Mouse (Mus musculus) embryonic facial prominence, embryonic 11.5 days (tissue): Measurements from ENCODE around the gene 4930579F01Rik. TPM values are rescaled to one million over a fixed set of nuclear protein-coding genes. Genes with fewer than 3 reads are reported as not detected.

ENCODE experiments used
- polyA plus RNA-seq: library from polyadenylated mRNA; unstranded; fragments of >200 nt; fragmentation: Nextera tagmentation; extraction: Ambion mirVana; gene quantifications from 2 replicates; pipeline ENCODE4 v1.2.1, GENCODE M21; 2014

Gene 4930579F01Rik
- polyA plus RNA-seq, 1 experiment from 2014 or later, result not detected

Other genes with a start within 250 kb of the 4930579F01Rik start
- gene Dapp1, start 212.3 kb downstream of the 4930579F01Rik start, polyA plus RNA-seq, result 4.2 and 4.6 TPM in 2 replicates
- 0.07 and 0.17 TPM in 2 replicates for gene 1110002E22Rik, start 128.8 kb downstream of the 4930579F01Rik start, polyA plus RNA-seq
- gene Gm5105, start 126.4 kb downstream of the 4930579F01Rik start, polyA plus RNA-seq, result not detected in 2 replicates
- gene Trmt10a, start 50.4 kb downstream of the 4930579F01Rik start, polyA plus RNA-seq, result 16.5 and 17.2 TPM in 2 replicates
- gene Mttp, start 48.9 kb downstream of the 4930579F01Rik start, polyA plus RNA-seq, result 8.3 and 9.2 TPM in 2 replicates
- not detected in 2 replicates for gene Adh7, start 23.9 kb upstream of the 4930579F01Rik start, polyA plus RNA-seq
- 0.39 TPM in 1 of 2 replicates, not detected in the other for gene Adh1, start 67.2 kb upstream of the 4930579F01Rik start, polyA plus RNA-seq
- gene Adh6a, start 119.5 kb upstream of the 4930579F01Rik start, polyA plus RNA-seq, result not detected in 2 replicates
- 0.52 and 0.53 TPM in 2 replicates for gene Adh6b, start 147.9 kb upstream of the 4930579F01Rik start, polyA plus RNA-seq
- not detected in 2 replicates for gene Adh4, start 221.6 kb upstream of the 4930579F01Rik start, polyA plus RNA-seq
- 285 and 303 TPM in 2 replicates for gene Adh5, start 249.3 kb upstream of the 4930579F01Rik start, polyA plus RNA-seq